Mouse (Mus musculus): ENCODE measurements around the gene Tbccd1.
A peak's percentile ranks its signal among the peaks of the same experiment; 100 is the strongest.

The Tbccd1 gene

DNA sequence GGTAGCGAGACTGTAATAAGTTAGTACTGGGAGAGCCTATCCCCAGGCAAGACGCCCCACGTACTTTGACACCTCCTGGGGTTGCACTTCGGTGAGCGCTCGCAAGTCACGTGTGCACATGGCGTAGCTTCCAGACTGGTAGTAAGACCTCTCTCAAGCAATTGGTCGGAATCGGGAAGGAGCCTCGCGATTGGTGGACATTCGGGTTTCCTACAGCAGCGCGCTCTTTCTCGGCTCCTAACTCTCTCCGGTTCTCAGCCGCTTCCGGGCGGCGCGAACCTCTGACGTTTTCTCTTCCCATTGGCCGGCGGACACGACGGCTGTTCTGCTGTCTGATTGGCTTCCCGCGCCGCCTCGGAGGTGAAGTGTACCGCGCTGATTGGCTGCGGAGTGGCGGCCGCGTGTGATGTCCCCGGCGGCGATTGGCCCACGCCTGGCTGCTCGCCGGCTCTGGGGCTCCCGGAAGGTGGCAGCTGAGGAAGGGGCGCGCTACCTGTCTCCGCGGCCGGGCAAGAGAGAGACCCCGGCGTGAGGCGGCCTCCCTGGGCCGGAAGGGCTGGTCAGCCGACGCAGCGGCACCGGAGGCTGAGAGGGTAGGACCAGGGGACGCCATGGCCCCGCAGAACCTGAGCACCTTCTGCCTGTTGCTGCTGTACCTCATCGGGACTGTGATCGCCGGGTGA, at the start of gene Tbccd1, which contains the start of gene Dnajb11:
Tbccd1 (minus strand) TSS at position 239 of the 683 bp plus-strand sequence.
Dnajb11 (plus strand) TSS at position 415 of the 683 bp plus-strand sequence.
- peak; percentile 97 for DNase-seq (ENCODE audit: extremely low spot score)

DNA sequence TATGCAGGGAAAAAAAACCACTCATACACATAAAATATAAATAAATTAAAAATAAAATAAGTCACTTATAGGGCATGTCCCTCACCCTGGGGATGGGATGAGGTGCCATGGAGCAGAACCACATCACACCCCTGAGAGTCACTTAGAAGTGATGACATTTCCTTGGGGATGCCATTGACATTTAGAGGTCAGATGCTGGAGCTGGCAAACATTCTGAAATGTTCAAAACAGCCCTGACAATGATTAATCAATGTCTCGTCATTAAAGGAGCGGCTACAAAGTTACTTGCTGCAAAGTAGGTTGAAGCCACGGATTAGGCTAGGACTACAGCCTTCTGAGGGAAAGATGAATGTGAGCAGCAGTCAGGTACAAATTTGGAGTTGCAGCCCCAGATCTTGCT, 43.9 kb upstream of the Tbccd1 start:
- no peak for DNase-seq (ENCODE audit: extremely low spot score)

DNA sequence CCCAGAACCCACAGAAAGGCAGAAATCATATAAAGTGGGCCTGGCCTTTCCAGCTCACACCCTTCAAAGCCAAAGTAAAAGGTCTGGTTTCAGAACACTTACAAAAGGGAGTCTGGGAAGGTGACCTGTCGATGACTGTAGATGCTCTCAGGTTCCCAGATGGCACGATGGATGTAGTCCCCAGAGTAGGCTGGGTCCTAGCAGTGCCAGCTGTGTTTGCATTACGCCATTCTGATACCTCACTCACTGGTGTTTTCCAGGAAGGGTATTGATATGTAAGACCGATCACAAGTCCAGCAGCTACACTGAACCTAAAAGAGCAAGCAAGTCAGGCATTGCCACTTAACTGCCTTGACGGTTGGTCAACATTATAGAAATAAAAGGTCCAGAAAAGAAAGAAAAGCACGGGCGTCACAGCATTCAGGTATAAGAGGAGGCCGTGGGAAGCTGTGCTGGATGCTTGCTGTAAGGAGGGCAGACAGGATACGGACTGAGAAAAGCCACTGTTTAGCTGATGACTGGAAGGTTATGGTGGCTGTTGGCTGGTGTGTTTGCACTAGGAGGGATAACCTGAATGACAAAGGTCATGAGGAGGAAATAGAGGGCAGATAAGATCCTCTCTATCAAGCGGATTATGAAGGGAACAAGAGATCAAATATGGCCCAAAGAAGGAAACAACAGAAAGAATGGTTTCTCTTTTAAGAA, 42.5 kb upstream of the Tbccd1 start:
- DNase-seq (ENCODE audit: extremely low spot score), result no peak

DNA sequence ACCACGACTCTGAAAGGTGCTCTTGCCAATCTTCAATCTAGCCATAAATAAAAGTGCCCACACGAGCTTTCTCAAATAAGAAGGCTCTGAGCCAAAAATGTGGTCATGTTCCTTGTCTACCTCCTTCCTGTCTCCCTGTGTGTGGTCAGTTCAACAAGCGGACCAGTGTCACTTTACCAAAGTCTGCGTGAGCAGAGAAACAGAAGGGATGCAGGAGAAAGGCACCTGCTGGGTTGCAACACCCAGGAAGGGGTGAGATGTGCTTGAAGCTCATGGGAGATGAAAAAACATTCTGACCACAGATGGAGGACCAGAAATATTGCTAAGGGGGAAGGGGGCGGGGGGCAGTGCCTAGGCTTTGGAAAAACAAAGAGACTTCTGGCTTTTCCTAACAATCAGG, 41.9 kb upstream of the Tbccd1 start:
- no peak for DNase-seq (ENCODE audit: extremely low spot score)

DNA sequence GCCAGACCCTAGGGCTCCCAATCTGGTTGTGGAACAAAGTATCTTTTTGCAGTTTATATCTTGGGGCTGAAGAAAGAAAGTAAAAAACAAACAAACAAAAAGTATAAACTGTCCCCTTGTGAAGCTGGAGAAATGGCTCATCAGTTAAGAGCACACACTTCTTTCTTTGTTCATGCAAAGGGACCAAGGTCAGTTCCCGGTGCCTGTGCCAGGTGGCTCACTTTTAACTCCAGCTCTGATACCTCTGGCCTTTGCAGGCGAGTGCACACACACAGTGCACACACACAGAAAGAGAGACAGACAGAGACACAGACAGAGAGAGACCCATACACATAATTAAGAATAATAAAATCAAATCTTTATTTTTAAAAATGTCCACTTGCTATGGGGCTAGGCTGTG, 39.1 kb upstream of the Tbccd1 start:
- DNase-seq (ENCODE audit: extremely low spot score), result no peak

DNA sequence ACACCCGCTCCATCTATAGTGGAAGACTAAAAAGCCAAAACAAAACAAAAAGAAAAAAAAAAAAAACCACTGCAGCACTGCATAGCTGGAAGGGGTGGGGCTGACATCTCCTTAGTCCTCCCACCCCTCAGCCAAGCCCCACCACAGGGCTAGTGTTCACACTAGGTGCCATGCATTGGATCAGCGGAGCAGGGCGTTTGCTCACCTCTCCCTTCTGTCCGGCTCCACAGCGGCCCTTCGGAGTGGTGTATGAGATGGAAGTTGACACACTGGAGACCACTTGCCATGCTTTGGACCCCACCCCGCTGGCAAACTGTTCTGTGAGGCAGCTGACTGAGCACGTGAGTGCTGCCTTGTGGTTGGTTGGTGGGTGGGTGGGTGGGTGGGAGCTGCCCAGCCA, 36.6 kb upstream of the Tbccd1 start:
- no peak for DNase-seq (ENCODE audit: extremely low spot score)

DNA sequence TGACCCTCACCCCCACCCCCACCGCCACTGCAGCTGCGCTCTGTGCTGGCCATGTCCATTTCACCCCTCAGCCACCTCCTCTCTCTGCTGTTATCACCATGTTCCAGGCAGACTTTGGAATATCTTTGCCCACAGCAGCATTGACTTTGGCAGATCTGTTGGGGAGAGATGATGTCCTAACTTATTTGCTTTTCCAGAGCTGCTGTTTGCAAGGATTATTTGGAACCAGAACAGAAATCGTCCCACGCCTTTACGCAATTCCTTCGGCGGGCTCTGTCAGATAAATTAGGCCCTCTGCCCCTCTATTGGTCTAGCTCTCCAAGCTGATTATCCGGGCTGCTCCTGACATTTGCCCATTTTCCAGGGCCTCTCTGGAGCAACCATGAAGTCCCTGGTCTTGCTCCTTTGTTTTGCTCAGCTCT, 34.3 kb upstream of the Tbccd1 start:
- no peak for DNase-seq (ENCODE audit: extremely low spot score)

DNA sequence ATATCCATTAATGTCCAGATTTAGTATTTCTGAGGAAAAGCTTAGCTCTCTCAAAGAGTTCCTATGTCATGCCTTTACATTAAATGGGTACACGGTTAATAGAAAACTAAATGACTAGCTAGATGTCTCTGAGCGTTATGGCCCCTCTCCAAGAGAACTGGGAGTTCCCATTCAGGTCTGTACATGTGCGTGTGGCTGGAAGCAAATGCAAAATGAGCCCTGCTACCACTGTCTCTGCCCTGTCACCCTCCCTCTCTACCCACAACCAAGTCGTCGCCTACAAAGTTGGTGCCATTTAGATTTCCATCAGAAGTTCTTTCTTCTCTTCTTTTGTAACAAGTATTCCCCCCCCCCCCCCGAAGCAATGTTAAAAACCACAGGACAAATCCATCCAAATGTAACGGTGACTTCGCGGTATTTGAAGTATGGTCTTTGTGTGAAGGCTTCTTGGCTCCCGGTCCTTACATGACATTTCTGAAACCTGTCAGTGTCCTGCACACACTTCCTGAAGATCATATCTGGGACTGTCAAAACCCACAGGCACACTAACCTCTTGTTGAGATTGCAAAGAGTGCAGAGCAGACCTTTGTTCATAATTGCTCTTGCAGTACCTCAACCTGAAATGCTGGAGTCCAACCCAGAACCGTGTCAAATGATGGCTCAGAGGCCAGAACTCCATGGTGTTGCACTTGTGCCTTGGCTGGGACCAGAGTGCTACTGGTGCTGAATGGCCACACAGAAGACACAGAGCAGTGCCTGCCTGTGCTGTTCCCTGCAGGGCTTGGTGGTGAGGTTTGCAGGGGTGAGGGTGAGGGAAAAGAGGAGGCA, 33.4 kb upstream of the Tbccd1 start, which contains the start of gene Ahsg:
Ahsg (plus strand) TSS at position 595 of the 828 bp plus-strand sequence.
- no peak for DNase-seq (ENCODE audit: extremely low spot score)

DNA sequence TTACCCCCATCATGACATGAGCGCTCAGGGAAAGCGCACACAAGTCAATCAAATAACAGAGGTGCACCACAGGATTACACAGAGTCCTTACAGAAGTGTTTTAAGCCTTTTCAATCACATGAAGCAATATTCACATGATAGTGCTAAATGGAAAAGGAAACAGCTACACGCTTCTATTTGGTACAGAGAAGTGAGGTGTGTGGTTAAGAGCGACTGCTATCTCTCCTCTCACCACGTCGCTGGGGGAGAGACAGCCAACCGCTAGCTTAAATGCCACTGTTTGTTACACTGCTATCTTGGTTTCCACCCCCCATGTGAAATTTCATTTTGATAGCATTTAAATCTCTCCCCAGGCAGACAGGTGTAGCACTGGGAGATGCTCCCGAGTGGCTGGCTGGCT, 32.2 kb upstream of the Tbccd1 start:
- DNase-seq (ENCODE audit: extremely low spot score), result no peak

DNA sequence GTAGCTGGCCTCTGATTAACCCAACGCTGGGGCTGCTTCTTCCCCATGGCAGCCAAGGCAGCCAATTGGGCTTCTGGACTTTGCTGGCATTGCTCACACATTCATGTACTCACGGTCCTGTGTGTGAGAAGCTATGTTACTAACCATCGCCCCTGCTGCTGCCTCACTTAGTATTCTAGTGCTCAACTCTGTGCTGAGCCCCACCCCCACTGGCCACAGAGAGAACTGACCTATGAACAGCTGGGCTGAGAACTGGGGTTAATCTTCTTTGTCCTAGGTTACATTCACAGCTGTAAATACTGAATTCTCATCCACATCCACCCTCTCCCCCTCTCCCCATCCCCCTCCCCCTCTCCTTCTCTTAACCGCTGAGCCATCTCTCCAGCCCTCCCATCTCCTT, 31.4 kb upstream of the Tbccd1 start:
- no peak for DNase-seq (ENCODE audit: extremely low spot score)

DNA sequence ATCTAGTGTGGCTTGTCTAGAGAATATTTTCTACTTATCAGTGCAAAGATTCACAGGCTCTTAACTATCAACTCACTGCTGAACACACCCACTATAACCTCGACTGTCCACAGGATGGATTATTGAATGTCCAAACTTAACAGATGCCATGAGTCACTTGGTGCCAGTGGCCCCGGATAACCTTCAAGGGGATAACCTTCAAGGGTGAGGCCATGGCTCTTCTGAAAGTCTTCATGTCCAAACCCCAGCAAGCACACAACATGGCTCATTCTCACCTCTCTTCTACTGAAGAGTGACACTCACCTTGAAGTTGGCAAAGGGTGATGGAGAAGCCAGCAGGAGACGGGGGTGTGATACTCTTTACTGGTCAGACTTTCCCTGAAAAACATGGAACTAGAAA, 29.3 kb upstream of the Tbccd1 start:
- no peak for DNase-seq (ENCODE audit: extremely low spot score)

DNA sequence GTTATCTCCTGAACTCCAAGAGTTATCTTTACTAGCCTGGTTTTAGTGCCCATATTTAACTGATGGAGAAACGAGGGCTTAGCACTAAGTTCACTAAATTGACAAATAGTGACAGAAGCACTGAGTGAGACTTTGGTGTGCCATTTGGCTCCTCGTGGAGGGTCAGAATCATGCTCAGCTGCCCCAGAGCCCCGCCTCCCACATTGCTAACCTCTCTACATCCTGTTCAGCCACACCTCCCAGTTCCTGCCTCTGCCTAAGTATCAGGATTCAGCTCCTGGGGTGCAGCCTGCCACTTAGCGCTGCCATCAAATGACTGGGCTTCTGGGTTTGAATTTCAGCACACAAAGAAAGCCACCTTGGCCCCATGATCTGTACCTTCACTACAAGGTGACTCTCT, 27.9 kb upstream of the Tbccd1 start:
- no peak for DNase-seq (ENCODE audit: extremely low spot score)

DNA sequence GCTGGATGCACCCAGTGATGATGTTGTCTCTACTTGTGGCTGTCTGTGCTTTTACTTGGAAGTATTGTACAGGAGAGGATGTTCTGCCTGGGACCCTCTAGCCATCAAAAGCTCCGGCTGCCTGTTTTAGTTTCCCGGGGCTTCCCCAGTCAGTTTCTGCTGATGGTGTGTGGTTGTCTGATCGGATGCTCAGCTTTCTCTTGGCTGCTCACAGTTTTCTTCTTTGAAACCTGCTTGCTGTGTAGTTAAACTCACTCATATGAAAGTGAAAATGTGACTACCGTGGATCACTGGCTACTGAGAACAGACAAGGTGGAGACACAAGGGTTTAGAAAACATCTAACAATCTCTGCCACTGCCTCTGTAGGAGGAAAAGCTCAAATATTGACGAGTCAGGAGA, 26.0 kb upstream of the Tbccd1 start:
- DNase-seq (ENCODE audit: extremely low spot score), result no peak

DNA sequence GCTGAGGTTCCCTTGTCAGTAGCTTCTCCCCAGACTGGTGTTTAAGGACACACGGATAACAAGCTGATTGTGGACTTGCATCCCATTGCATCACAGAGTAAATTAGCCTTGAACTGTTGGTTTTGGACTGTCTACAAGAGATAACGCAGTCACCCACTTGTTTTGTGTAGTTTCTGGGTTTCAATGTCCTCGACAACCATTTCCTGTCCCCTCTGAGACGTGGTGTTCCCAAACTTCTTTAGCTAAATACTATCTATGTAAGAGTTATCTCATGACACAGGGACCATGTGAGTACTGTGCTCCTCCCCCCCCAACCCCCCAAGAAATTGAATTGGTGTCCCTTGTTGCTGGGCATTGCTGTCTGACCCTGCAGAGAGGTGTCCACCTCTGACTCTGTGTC, 24.0 kb upstream of the Tbccd1 start:
- no peak for DNase-seq (ENCODE audit: extremely low spot score)

DNA sequence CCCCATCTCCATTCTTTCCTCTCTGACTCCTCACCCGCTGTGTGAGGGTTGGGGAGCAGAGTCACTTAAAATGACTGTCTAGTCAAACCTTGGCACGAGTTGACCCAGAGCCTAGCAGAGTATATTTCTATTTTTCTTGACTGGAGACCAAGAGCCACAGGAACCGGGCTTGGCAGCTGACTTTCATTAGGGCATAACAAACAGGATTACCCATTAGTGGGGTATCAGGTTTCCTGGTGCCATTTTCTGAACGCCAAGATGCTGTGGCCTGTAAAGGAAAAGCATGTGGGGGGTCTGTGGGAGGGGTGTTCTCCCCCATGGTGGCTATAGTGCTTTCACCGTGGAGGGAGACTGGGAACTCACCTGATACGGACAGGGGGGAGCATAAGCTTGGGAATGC, 23.4 kb upstream of the Tbccd1 start:
- peak; percentile 41 for DNase-seq (ENCODE audit: extremely low spot score)

DNA sequence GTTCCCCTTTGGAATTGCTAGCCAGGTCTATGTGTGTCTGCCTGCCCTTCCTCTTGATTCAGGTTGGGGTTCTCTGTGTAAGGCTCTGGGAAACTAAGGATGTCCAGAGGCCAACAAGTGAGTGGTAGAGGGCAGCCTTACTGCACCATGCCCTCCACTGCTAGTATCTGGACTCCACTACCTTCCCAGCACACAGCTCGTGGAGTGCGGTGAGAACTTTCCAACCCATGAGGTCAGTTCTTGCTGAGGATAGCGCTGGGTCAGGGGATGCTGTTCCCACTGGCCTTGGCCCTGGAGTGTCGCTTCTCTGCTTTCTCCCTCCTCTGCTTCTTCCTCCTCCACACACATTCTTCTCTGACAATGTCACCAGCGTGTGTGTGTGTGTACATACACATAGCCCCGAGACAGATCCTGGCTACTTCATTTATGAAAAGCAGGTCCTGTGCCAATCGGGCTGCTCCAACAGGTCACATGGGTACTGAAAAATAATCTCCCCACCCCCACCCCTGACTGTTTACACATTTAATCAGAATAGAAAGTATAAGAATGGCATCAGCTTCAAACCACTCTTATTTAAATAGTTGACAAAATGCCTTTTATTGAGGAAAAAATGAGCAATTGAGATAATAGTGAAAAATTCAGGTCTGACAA, 22.6 kb upstream of the Tbccd1 start:
- DNase-seq (ENCODE audit: extremely low spot score), result no peak

DNA sequence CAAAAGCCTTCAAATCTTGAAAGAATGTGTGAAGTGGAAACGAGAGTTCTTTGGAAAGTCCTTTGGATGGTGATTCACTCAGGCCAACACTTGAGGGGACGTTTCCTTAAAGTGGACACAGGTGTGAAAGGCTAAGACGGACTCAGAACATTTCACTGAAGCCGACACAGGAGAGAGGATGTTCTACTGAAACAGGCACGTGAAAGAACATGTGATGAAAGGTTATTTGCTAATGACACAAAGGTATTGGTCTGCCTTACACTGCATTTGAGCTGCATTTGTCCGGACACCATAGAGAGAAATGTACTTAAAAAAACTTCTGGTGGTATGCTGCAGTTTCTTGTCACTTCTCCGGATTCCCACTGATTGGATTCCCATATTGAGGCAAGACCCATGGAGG, 21.2 kb upstream of the Tbccd1 start:
- DNase-seq (ENCODE audit: extremely low spot score), result no peak

DNA sequence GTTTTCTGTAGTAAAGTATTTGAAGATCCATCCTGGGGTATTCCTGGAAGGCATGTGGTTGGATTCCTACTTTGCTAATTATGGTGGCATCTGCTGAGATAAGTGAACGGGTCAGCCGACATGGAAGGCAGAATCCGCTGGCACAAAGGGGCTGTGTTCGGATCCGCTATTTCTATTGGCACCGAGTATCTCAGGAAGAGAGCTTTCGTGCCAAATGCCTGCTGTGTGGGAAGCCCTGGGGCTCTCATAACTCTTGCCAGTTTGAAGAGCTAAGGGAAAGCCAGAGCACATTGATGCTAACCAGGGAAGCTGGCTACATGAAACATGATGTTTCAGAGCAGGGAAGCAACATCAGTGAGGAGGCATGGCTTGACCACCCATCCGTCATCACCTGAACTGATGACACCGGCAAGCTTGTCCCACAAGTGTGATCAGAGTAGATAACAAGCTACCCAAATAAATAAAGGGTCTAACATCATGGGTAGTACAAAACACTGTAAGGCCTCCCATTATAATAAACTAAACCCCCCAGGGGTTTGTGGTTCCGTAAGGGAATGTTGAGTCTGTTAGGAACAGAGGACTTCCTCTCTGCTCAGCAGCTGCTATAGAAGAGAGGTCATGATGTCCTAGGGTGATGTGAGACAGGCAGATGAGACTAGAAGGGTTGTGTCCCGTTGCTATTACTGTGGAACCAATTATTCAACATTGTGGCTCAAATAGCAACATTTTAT, 20.4 kb upstream of the Tbccd1 start:
- DNase-seq (ENCODE audit: extremely low spot score), result no peak

DNA sequence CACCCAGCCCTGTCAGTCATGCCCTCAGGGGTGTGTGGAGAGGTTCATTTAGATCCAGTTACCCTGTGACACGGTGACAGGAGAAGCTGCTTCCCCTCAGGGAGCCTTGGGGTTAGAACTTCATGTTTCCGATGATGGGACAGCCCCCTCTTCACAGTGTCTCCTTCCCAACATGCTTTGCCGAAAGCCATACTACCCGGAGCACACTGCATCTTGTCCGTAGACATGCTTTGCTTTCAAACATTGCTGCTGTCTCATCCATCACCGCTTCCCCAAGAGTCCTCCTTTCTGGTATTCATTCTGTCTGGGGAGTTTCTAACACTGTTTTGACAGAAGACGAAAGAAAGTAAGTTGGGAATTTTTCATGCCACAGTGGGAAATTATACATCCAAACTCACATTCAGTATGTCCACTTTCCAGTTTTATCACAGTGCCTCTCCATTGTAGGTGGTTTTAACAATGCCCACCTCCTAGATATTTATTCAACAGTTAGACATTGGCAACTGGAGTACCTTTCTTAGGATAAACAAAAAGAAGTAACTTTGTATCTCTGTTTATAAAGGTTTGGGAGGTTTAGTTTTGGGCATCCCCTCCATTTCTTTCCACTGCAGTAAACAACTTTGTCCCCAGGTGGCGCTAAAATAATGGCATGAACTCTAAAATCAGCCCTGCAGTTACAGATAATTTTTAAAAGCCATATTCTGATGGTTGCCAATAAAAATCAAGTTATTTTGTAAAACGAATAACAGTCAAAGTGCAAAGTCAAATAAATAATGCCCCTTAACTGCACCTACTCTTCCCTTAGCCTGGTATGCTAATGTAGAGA, 19.0 kb upstream of the Tbccd1 start:
- peak; percentile 19 for DNase-seq (ENCODE audit: extremely low spot score)

DNA sequence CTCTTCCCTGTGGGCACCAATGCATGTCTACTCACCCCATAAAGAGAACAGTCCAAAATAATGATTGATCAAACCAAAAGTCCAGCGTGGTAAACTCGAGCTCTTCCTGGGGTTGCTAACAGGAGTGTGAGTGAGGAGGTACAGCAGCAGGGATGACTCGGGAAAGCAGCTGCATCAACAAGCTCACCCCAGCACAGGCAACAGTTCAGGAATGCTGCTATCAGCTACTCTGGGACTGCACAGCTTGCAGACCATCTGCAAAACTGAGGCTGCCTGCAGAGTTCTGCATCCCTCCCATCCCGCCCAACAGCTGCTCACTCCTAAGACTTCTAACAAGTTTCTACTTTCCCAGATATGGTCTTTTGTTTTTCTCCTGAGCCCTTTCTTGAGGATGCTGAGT, 15.9 kb upstream of the Tbccd1 start:
- no peak for DNase-seq (ENCODE audit: extremely low spot score)
